Mouse (Mus musculus): Measurements from ENCODE around the gene Med7. TPM values are rescaled to one million over a fixed set of nuclear protein-coding genes. Genes with fewer than 3 reads are reported as not detected.
A peak's percentile ranks its signal among the peaks of the same experiment; 100 is the strongest.

Med7 gene
- polyA plus RNA-seq, 1 experiment from 2014 or later = 71.2 TPM

GRCm38 (mm10) chr11:46431129-46431528, 5.6 kb upstream of the Med7 start:
- peaks cover 19% of the 10 kb centered on the region for H3K4me1 ChIP-seq
- H3K9me3 ChIP-seq (replicated peaks) = no peaks in the 10 kb centered on the region
- no peaks in the 10 kb centered on the region for H3K27me3 ChIP-seq (replicated peaks)
- ATAC-seq = peak; percentile 61; the same call in 1 of the 2 replicates
- H3K4me2 ChIP-seq = no peak overlapping the region
- H3K9ac ChIP-seq = no peak overlapping the region
- WGBS (ENCODE audit: insufficient replicate concordance) = 19% methylated on average over 3 of the region's 3 CpGs
- H3K27ac ChIP-seq = no peak overlapping the region
- no peak overlapping the region for H3K4me3 ChIP-seq
- no peaks in the 10 kb centered on the region for H3K36me3 ChIP-seq

GRCm38 (mm10) chr11:46435363-46435762, 1.4 kb upstream of the Med7 start:
- Histone ChIP-seq H3K4me1 (peaks cover 43% of the 10 kb centered on the region), H3K4me2 (peak overlapping the region; percentile 65), H3K36me3 (peaks cover 17% of the 10 kb centered on the region), H3K27ac (peak overlapping the region; percentile 89), H3K4me3 (peak overlapping the region; percentile 42), H3K27me3 (replicated peaks) (no peaks in the 10 kb centered on the region), H3K9ac (0 out of 2 replicates have a peak overlapping the region, but pooled peaks have one; percentile 63), H3K9me3 (replicated peaks) (no peaks in the 10 kb centered on the region)
- peak; percentile 55 for ATAC-seq

DNA sequence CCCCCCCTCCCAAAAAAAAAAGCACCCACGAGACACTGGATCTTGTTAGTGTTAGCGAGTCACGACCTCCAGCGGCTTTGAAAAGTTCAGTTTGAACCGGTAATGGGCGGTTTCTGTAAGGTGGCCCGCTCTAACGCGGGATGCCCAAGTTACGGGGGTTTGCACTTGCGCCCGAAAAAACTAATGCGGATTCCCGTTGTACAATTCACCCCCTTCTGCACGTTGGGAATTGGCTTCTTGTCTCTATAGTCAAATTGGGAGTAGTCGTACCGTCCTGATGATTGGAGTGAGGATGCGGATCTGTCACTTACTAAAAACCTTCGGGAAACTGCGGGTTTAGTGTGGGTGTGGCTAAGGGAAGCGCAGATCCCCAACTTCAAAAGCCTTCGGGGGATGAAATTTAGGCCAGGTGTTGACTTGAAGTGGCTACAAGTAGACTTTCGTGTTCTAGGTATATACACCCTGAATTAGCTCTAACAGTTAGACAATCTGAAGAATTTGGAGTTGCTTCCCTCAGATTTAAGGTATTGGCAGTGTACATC, 805 bp downstream of the Med7 start:
- peak overlapping the region; percentile 98 for H3K9ac ChIP-seq
- no peaks in the 10 kb centered on the region for H3K27me3 ChIP-seq (replicated peaks)
- H3K4me2 ChIP-seq = peak overlapping the region; percentile 65
- H3K27ac ChIP-seq = peak overlapping the region; percentile 99
- 2% methylated on average over 23 of the region's 23 CpGs for WGBS (ENCODE audit: insufficient replicate concordance)
- ATAC-seq = no peak; the same call in 1 of the 2 replicates
- H3K9me3 ChIP-seq (replicated peaks) = no peaks in the 10 kb centered on the region
- H3K4me1 ChIP-seq = peaks cover 61% of the 10 kb centered on the region
- H3K36me3 ChIP-seq = peaks cover 35% of the 10 kb centered on the region
- H3K4me3 ChIP-seq = peak overlapping the region; percentile 97

GRCm38 (mm10) chr11:46439005-46439543, 2.3 kb downstream of the Med7 start:
- Histone ChIP-seq H3K9me3 (replicated peaks) (no peaks in the 10 kb centered on the region), H3K27ac (peak overlapping the region; percentile 73), H3K9ac (peak overlapping the region; percentile 52), H3K4me3 (peak overlapping the region; percentile 97), H3K36me3 (peaks cover 50% of the 10 kb centered on the region), H3K4me2 (peak overlapping the region; percentile 65), H3K27me3 (replicated peaks) (no peaks in the 10 kb centered on the region), H3K4me1 (peaks cover 70% of the 10 kb centered on the region)
- ATAC-seq = peak; percentile 10; the same call in 1 of the 2 replicates
- WGBS (ENCODE audit: insufficient replicate concordance) = 34% methylated on average over 5 of the region's 5 CpGs

GRCm38 (mm10) chr11:46441774-46442173, 5.0 kb downstream of the Med7 start:
- peak overlapping the region; percentile 38 for H3K4me2 ChIP-seq
- no peak overlapping the region for H3K9ac ChIP-seq
- no peak overlapping the region for H3K4me3 ChIP-seq
- peak overlapping the region; percentile 51; the same call in 1 of the 2 replicates for H3K27ac ChIP-seq
- 32% methylated on average over 1 of the region's 1 CpGs for WGBS (ENCODE audit: insufficient replicate concordance)
- H3K36me3 ChIP-seq = peaks cover 61% of the 10 kb centered on the region
- ATAC-seq = peak; percentile 67
- H3K4me1 ChIP-seq = peaks cover 50% of the 10 kb centered on the region
- H3K27me3 ChIP-seq (replicated peaks) = no peaks in the 10 kb centered on the region
- no peaks in the 10 kb centered on the region for H3K9me3 ChIP-seq (replicated peaks)

DNA sequence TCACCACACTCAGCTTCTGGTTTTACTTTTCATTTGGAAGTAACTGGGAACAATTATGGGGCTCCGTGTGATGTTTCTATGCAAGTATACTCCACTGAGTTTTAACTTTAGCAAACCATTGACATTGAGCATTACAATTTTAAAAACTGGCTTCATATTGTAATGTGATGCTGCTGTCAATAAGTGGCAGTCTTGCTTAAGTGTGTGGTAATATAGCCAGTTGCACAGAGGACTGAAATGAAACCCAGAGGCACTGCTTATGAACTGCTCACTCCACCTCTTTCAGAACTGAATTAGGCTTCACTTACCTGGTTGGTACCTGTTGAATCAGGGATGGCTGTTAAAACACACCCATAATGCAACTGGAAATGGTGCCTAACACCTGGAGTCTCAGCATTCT, 6.4 kb downstream of the Med7 start:
- 85% methylated on average over 1 of the region's 1 CpGs for WGBS (ENCODE audit: insufficient replicate concordance)
- Histone ChIP-seq H3K27me3 (replicated peaks) (no peaks in the 10 kb centered on the region), H3K9me3 (replicated peaks) (no peaks in the 10 kb centered on the region), H3K4me1 (peaks cover 48% of the 10 kb centered on the region), H3K4me2 (no peak overlapping the region), H3K4me3 (no peak overlapping the region), H3K27ac (no peak overlapping the region), H3K36me3 (peaks cover 61% of the 10 kb centered on the region), H3K9ac (no peak overlapping the region)
- no peak for ATAC-seq

- Histone ChIP-seq H3K27me3 (replicated peaks) (no peaks in the 10 kb centered on the region), H3K4me3 (no peak overlapping the region), H3K4me1 (peaks cover 41% of the 10 kb centered on the region), H3K36me3 (peaks cover 57% of the 10 kb centered on the region), H3K4me2 (no peak overlapping the region), H3K9me3 (replicated peaks) (no peaks in the 10 kb centered on the region), H3K27ac (no peak overlapping the region), H3K9ac (no peak overlapping the region)
- WGBS (ENCODE audit: insufficient replicate concordance) = 67% methylated on average over 5 of the region's 5 CpGs
- ATAC-seq = no peak
Observed at GRCm38 (mm10) chr11:46443979-46444378, 7.3 kb downstream of the Med7 start.

- no peak for ATAC-seq
- Histone ChIP-seq H3K4me1 (peaks cover 20% of the 10 kb centered on the region), H3K27ac (no peak overlapping the region), H3K9me3 (replicated peaks) (no peaks in the 10 kb centered on the region), H3K36me3 (peaks cover 37% of the 10 kb centered on the region), H3K27me3 (replicated peaks) (no peaks in the 10 kb centered on the region), H3K4me3 (no peak overlapping the region), H3K4me2 (no peak overlapping the region), H3K9ac (no peak overlapping the region)
- WGBS (ENCODE audit: insufficient replicate concordance) = 79% methylated on average over 6 of the region's 6 CpGs
Observed at GRCm38 (mm10) chr11:46446150-46446549, 9.4 kb downstream of the Med7 start.

- H3K4me3 ChIP-seq = no peak overlapping the region
- no peaks in the 10 kb centered on the region for H3K27me3 ChIP-seq (replicated peaks)
- H3K27ac ChIP-seq = no peak overlapping the region
- WGBS (ENCODE audit: insufficient replicate concordance) = 35% methylated on average over 13 of the region's 13 CpGs
- no peak for ATAC-seq
- no peak overlapping the region for H3K9ac ChIP-seq
- H3K36me3 ChIP-seq = peaks cover 23% of the 10 kb centered on the region
- H3K9me3 ChIP-seq (replicated peaks) = no peaks in the 10 kb centered on the region
- peak overlapping the region; percentile 28 for H3K4me2 ChIP-seq
- peaks cover 6% of the 10 kb centered on the region for H3K4me1 ChIP-seq
Observed at GRCm38 (mm10) chr11:46447644-46448484, 11.1 kb downstream of the Med7 start.

- Histone ChIP-seq H3K27ac (no peak overlapping the region), H3K9ac (no peak overlapping the region), H3K4me1 (peaks cover 10% of the 10 kb centered on the region), H3K4me3 (no peak overlapping the region), H3K27me3 (replicated peaks) (no peaks in the 10 kb centered on the region), H3K36me3 (peaks cover 10% of the 10 kb centered on the region), H3K4me2 (no peak overlapping the region), H3K9me3 (replicated peaks) (no peaks in the 10 kb centered on the region)
- ATAC-seq = no peak
- WGBS (ENCODE audit: insufficient replicate concordance) = 73% methylated on average over 11 of the region's 11 CpGs
Observed at GRCm38 (mm10) chr11:46449461-46450080, 12.8 kb downstream of the Med7 start.

- 31% methylated on average over 6 of the region's 6 CpGs for WGBS (ENCODE audit: insufficient replicate concordance)
- Histone ChIP-seq H3K9ac (no peak within 1 kb of the TSS), H3K27ac (no peak within 1 kb of the TSS), H3K4me1 (peaks cover 21% of the 10 kb centered on the region), H3K4me2 (0 out of 2 replicates have a peak within 1 kb of the TSS, but pooled peaks have one; percentile 27), H3K4me3 (no peak within 1 kb of the TSS), H3K9me3 (replicated peaks) (no peaks in the 10 kb centered on the region), H3K36me3 (no peaks in the 10 kb centered on the region), H3K27me3 (replicated peaks) (no peaks in the 10 kb centered on the region)
- ATAC-seq = peak; percentile 94
Observed at GRCm38 (mm10) chr11:46454453-46455045, 17.8 kb downstream of the Med7 start, which contains the start of gene Havcr2. Gene Havcr2 (plus strand): TSS chr11:46454935.

All from liver, embryonic 12.5 days (tissue).